Mouse (Mus musculus) subcutaneous adipose tissue, adult 2 months (tissue): ENCODE measurements around the gene Rprm. TPM values are rescaled to one million over a fixed set of nuclear protein-coding genes. Genes with fewer than 3 reads are reported as not detected.

Source experiments
- polyA plus RNA-seq: library from polyadenylated mRNA; depleted of rRNA; stranded (reverse); fragments of >200 nt; gene quantifications from 2 replicates; pipeline ENCODE4 v1.2.3, GENCODE M21; 2012; ENCODE audit warnings: low replicate concordance; rRNA removed

Rprm gene
- polyA plus RNA-seq, result 0.17 and 38.9 TPM in 2 replicates

DNA sequence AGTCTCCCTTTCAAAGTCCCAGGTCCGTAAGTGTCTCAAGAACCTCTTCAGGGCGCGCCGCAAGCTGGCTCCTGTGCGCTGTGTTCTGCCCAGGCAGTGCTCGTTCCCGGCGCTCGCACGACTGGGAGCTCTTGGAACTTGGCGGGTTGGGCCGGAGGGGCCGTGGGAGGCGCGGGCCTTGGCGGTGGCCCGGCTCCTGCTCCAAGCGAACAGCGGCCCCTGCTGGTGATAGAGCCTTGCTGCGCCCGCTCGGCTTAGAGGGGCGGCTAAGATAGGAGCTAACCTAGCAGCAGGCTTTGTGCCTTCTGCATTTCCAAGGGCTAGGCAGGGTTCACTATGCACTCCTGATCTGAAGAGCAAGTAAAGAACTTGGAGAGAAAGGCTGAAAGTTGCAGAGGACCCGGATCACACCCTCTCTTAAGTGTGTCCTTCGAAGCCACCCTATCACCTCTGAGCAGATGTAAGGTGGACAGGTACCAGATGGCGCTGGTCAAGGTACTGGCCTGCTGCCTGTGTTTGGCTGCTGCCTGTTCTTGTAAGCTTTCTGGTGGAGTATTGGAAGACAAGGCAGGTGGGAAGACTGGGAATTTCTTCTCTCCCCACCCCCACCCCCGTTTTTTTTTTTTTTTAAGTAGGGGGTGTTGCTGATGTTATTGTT, at the start of gene Rprm:
Gene Rprm, minus strand, starts transcription at position 123 of the 658 bp plus-strand sequence.

